Mouse (Mus musculus): Measurements from ENCODE around the gene Adra2c.

Adra2c gene

GRCm38 (mm10) chr5:35278019-35278418 is at the start of gene Adra2c:
Gene Adra2c, plus strand, starts transcription at chr5:35278319.
- DNase-seq = no peak

GRCm38 (mm10) chr5:35233142-35233541 is 45.0 kb upstream of the Adra2c start:
- DNase-seq = no peak

GRCm38 (mm10) chr5:35237757-35238156 is 40.4 kb upstream of the Adra2c start:
- no peak for DNase-seq

GRCm38 (mm10) chr5:35238627-35239026 is 39.5 kb upstream of the Adra2c start:
- peak; percentile 59 for DNase-seq

- no peak for DNase-seq
Observed at GRCm38 (mm10) chr5:35241556-35241955, 36.6 kb upstream of the Adra2c start.

- no peak for DNase-seq
Observed at GRCm38 (mm10) chr5:35244204-35244603, 33.9 kb upstream of the Adra2c start.

- no peak for DNase-seq
Observed at GRCm38 (mm10) chr5:35245555-35246273, 32.4 kb upstream of the Adra2c start.

- no peak for DNase-seq
Observed at GRCm38 (mm10) chr5:35254964-35255716, 23.0 kb upstream of the Adra2c start.

- no peak for DNase-seq
Observed at GRCm38 (mm10) chr5:35263716-35264115, 14.4 kb upstream of the Adra2c start.

- DNase-seq = no peak
Observed at GRCm38 (mm10) chr5:35267486-35267885, 10.6 kb upstream of the Adra2c start.

GRCm38 (mm10) chr5:35275356-35275755 is 2.8 kb upstream of the Adra2c start:
- no peak for DNase-seq

- DNase-seq = peak; percentile 79
Observed at GRCm38 (mm10) chr5:35278741-35279695, 899 bp downstream of the Adra2c start.

GRCm38 (mm10) chr5:35279696-35280001 is 1.5 kb downstream of the Adra2c start:
- no peak for DNase-seq

GRCm38 (mm10) chr5:35280002-35280782 is 2.1 kb downstream of the Adra2c start:
- DNase-seq = peak; percentile 49

GRCm38 (mm10) chr5:35280783-35281165 is 2.7 kb downstream of the Adra2c start:
- DNase-seq = no peak

GRCm38 (mm10) chr5:35285281-35285680 is 7.2 kb downstream of the Adra2c start:
- DNase-seq = no peak

GRCm38 (mm10) chr5:35286190-35286589 is 8.1 kb downstream of the Adra2c start:
- no peak for DNase-seq

GRCm38 (mm10) chr5:35299621-35300020 is 21.5 kb downstream of the Adra2c start:
- no peak for DNase-seq

GRCm38 (mm10) chr5:35304191-35304590 is 26.1 kb downstream of the Adra2c start:
- no peak for DNase-seq

GRCm38 (mm10) chr5:35305332-35305731 is 27.2 kb downstream of the Adra2c start:
- DNase-seq = peak; percentile 82

GRCm38 (mm10) chr5:35306692-35307091 is 28.6 kb downstream of the Adra2c start:
- DNase-seq = no peak

- DNase-seq = no peak
Observed at GRCm38 (mm10) chr5:35309853-35310252, 31.7 kb downstream of the Adra2c start.
